Mouse (Mus musculus) heart, embryonic 15.5 days (tissue): Measurements from ENCODE around the gene Whamm. TPM values are rescaled to one million over a fixed set of nuclear protein-coding genes. Genes with fewer than 3 reads are reported as not detected.

Experiments used
- ATAC-seq: fragments of 200-750 bp; cut with Nextera tagmentation; replicated peaks from 2 replicates; pipeline ENCODE4 v1.8.0; 2017; ENCODE audit warnings: low read depth, moderate TSS enrichment; ENCODE audit not compliant: insufficient number of reproducible peaks, insufficient read depth, low FRiP score
- H3K27ac ChIP-seq: fragments of 300-500 bp; sonication (generic); 2 replicates; pipeline ENCODE4 v1.5.1; 2015; ENCODE audit warnings: mild to moderate bottlenecking, inconsistent platforms
- H3K27me3 ChIP-seq: fragments of 300-500 bp; sonication (generic); 2 replicates; pipeline ENCODE4 v1.6.1; 2015; ENCODE audit warnings: inconsistent platforms
- H3K36me3 ChIP-seq: fragments of 300-500 bp; sonication (generic); 2 replicates; pipeline ENCODE4 v1.6.1; 2015; ENCODE audit warnings: mild to moderate bottlenecking, inconsistent platforms
- H3K4me1 ChIP-seq: fragments of 300-500 bp; sonication (generic); replicated peaks from 2 replicates; pipeline ENCODE4 v1.6.1; 2015; ENCODE audit warnings: inconsistent platforms
- H3K4me2 ChIP-seq: fragments of 300-500 bp; sonication (generic); 2 replicates; pipeline ENCODE4 v1.6.1; 2015; ENCODE audit warnings: inconsistent platforms, mild to moderate bottlenecking, moderate library complexity
- H3K4me3 ChIP-seq: fragments of 300-500 bp; sonication (generic); 2 replicates; pipeline ENCODE4 v1.5.1; 2015; ENCODE audit warnings: mild to moderate bottlenecking, inconsistent platforms
- H3K9ac ChIP-seq: fragments of 300-500 bp; sonication (generic); 2 replicates; pipeline ENCODE4 v1.6.1; 2015; ENCODE audit warnings: mild to moderate bottlenecking, inconsistent platforms
- H3K9me3 ChIP-seq: fragments of 300-500 bp; sonication (generic); replicated peaks from 2 replicates; pipeline ENCODE4 v1.6.1; 2016; ENCODE audit warnings: inconsistent platforms
- WGBS: fragments of 180-500 bp; shearing (Covaris S2); methylation state at CpG from one replicate; pipeline ENCODE4 v1.1.7; 2015; ENCODE audit warnings: mixed read lengths; 5-methylcytosine and 5-hydroxymethylcytosine counted together
- polyA plus RNA-seq: library from polyadenylated mRNA; unstranded; fragments of >200 nt; fragmentation: Nextera tagmentation; extraction: Ambion mirVana; gene quantifications from 2 replicates; pipeline ENCODE4 v1.2.1, GENCODE M21; 2015

Gene Whamm
- polyA plus RNA-seq, 1 experiment from 2014 or later: 4.9 TPM

GRCm38 (mm10) chr7:81548864-81549263 is 22.2 kb upstream of the Whamm start:
- H3K27ac ChIP-seq: no peak overlapping the region

DNA sequence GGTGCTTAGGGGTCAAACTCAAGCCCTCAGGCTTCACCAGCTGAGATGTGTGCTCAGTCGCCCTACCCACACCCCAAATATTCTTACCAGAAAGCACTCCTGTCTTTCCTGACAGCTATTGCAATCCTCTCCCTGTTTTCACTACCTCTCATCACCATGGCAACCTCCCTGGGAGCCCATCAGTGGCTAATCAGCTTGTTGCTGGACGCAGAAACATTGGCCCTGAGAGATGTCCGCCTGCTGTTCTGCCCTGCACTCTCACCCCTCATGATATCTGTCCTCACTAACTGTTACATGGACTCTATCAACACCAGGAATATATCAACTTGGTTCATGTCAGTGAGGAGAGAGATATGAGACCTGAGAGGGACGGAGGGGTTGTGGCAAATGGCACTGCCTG is 17.5 kb upstream of the Whamm start:
- Histone ChIP-seq H3K4me1 (0 out of 2 replicates have a peak, but pooled peaks cover 9% of the 10 kb centered on the region), H3K4me3 (no peak overlapping the region), H3K9ac (no peak overlapping the region), H3K9me3 (no peaks in the 10 kb centered on the region), H3K4me2 (no peak overlapping the region), H3K27ac (no peak overlapping the region), H3K36me3 (peaks cover 46% of the 10 kb centered on the region), H3K27me3 (no peaks in the 10 kb centered on the region)
- no peak for ATAC-seq
- WGBS: 36% methylated on average over 4 of the region's 4 CpGs

More at GRCm38 (mm10) chr7:81548864-81549263, 22.2 kb upstream of the Whamm start:
- Histone ChIP-seq H3K9ac (no peak overlapping the region), H3K9me3 (no peaks in the 10 kb centered on the region), H3K4me1 (no peaks in the 10 kb centered on the region), H3K4me3 (no peak overlapping the region), H3K36me3 (peaks cover 77% of the 10 kb centered on the region), H3K4me2 (no peak overlapping the region), H3K27me3 (no peaks in the 10 kb centered on the region)
- 63% methylated on average over 11 of the region's 11 CpGs for WGBS
- ATAC-seq: no peak

DNA sequence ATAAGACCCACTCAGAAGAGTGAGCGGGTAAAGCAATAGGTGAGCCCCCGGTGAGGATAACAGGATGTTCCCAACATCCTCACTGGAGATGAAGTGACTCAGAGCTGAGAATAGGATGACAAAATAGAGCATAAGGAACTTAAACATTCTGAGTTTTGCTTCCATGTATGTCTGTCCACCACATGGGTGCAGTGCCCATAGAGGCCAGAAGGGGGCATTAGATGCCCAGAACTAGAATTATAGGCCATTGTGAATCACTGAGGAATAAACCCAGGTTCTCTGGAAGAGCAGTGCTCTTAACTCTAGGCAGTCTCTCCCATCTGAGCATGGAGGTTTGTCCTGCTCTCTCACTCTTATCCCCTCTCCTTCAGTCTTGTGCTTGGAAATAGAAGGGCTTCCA is 16.7 kb upstream of the Whamm start:
- no peak for ATAC-seq
- 84% methylated on average over 2 of the region's 2 CpGs for WGBS

DNA sequence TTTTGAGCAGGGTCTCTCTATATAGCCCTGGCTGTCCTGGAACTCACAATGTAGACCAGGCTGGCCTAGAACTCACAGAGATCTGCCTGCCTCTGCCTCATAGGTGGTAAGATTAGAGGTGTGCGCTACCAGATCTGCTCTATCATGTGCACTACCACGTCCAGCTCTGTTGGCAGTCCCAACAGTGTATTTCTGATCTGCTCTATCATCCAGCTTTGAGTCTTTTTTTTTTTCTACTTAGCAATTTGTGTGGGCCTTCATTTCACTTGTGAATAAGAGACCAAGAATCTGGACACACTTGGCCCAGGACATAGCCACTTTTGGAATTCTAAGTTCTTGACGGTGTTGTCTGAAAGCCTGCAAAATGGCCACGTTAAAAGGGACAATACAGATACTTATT is 14.2 kb upstream of the Whamm start:
- no peak overlapping the region for H3K9ac ChIP-seq
- peaks cover 19% of the 10 kb centered on the region for H3K36me3 ChIP-seq
- H3K27ac ChIP-seq: peak overlapping the region; percentile 39; the same call in 1 of the 2 replicates
- no peaks in the 10 kb centered on the region for H3K9me3 ChIP-seq
- ATAC-seq: no peak
- no peak overlapping the region for H3K4me2 ChIP-seq
- no peaks in the 10 kb centered on the region for H3K27me3 ChIP-seq
- H3K4me1 ChIP-seq: peaks cover 28% of the 10 kb centered on the region
- WGBS: 74% methylated on average over 4 of the region's 4 CpGs
- no peak overlapping the region for H3K4me3 ChIP-seq

More for the DNA sequence above, 16.7 kb upstream of the Whamm start:
- Histone ChIP-seq H3K27ac (no peak overlapping the region), H3K9ac (no peak overlapping the region), H3K4me1 (0 out of 2 replicates have a peak, but pooled peaks cover 9% of the 10 kb centered on the region), H3K27me3 (no peaks in the 10 kb centered on the region), H3K4me2 (no peak overlapping the region), H3K36me3 (peaks cover 38% of the 10 kb centered on the region), H3K9me3 (no peaks in the 10 kb centered on the region), H3K4me3 (no peak overlapping the region)

DNA sequence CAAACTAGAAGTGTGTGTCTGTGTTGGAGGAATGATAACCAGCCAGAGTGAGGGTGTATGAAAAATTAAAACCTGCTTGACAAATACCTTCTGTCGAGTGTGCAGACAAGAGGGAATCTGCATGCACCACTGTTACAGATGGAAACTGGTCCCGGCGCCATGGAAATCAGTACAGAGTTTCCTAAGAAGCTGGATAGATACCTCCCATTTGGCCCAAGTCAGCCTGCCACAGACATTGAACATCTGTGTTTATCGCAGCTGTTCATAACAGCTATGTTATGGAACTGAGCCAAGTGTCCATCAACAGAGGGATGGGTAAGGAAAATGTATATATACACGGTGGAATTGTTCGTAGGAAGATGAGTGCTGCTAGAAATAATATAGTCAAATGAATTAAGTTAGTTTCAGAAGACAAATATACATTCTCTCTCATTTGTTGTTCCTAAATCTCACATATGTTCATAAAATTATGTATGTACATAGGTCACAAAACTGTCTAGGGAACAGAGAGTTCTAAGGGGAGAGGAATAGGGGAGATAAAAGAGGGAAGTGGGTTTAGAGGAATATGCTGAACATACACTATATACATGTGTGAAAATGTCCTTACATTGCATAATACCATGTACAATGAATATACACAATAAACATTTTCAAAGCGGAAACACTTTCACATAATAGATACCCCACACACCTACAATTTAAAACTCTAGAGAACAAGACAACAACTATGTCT is 13.6 kb upstream of the Whamm start:
- ATAC-seq: no peak
- peaks cover 13% of the 10 kb centered on the region for H3K36me3 ChIP-seq
- H3K4me3 ChIP-seq: no peak overlapping the region
- peaks cover 28% of the 10 kb centered on the region for H3K4me1 ChIP-seq
- 46% methylated on average over 7 of the region's 7 CpGs for WGBS
- H3K27me3 ChIP-seq: no peaks in the 10 kb centered on the region
- no peak overlapping the region for H3K27ac ChIP-seq
- no peak overlapping the region for H3K9ac ChIP-seq
- no peaks in the 10 kb centered on the region for H3K9me3 ChIP-seq
- no peak overlapping the region for H3K4me2 ChIP-seq

- no peaks in the 10 kb centered on the region for H3K9me3 ChIP-seq
- WGBS: 58% methylated on average over 4 of the region's 4 CpGs
- peaks cover 8% of the 10 kb centered on the region for H3K36me3 ChIP-seq
- H3K9ac ChIP-seq: no peak overlapping the region
- no peaks in the 10 kb centered on the region for H3K27me3 ChIP-seq
- H3K27ac ChIP-seq: no peak overlapping the region
- H3K4me2 ChIP-seq: no peak overlapping the region
- ATAC-seq: no peak
- peaks cover 28% of the 10 kb centered on the region for H3K4me1 ChIP-seq
- H3K4me3 ChIP-seq: no peak overlapping the region
Measured at GRCm38 (mm10) chr7:81557985-81558360, 13.1 kb upstream of the Whamm start.

DNA sequence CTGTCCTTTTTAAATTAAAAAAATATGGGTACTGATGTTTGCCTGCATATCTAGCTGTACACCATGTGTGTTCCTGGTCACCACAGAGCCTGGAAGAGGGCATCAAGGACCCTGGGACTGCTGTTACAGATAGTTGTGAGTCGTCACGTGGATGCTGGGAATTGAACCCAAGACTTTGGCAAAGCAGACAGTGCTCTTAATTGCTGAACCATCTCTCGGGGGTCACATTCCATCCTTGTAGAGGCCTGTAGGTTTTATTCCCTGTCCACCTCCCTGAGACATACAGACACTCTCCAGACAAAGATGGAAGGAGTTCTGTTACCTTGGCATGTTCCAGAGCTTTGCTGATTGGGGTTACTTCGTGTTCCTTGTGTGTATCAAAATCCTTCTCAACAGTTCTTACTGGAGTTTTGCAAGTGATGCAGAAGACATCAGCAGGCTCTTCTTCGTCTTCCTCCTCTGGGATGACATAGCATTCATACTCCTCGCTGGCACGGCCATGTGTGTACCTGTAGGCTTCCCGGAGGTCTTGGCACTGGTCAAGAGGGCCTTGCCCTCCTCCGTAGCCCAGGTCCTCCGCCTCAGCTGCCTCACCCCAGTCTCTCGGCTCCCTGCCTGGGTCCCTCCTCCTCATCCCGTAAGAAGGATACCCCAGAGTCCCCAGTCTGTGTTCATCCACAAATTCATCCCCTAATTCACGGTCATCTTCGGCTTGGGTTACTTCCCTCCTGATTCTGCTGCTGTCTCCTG is 11.7 kb upstream of the Whamm start:
- 82% methylated on average over 14 of the region's 14 CpGs for WGBS

DNA sequence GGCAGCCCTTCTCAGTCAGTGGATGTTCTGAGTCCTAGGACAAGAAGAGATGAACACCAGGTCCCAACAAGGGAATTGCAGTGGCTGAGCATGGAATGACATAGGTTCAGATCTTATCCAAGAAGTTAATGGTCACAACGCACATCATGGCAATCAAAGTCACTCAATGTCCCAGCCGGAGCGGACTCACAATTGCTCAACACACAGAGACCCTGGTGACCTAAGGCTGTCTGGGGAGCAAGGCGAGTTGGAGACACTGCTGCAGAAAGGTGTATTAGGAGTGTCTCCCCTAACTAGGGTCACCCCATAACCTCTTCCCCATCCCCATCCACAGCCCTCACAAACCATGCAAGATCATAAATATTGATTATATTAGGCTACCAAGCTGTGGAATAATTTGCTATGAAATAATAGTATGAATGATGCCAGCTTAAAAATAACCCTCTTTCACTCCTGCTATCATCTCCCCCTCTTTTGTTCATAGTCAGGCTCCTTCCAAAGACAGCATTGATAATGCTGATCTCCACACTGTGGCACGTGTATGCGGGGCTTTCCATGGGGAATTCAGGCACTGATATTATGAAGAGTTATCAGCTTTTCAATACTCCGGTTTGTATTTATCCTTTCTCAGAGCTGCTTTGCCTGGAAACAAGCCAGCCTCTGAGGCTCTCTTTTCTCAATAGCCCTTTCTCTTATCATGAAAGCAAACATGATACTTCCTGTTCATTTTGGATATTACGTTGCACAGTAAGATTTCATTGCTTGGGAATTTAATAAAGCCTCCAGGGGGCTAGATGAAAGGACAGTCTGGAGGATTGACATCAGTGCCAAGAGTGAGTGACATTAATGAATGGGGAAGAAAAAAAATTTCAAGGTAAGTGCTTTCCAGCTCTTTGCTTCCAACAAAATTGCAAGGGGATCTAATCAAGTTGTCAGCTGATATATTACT is 10.7 kb upstream of the Whamm start:
- no peak overlapping the region for H3K4me2 ChIP-seq
- peaks cover 3% of the 10 kb centered on the region; the same call in 1 of the 2 replicates for H3K36me3 ChIP-seq
- WGBS: 43% methylated on average over 8 of the region's 8 CpGs
- no peak; the same call in 1 of the 2 replicates for ATAC-seq
- H3K9me3 ChIP-seq: no peaks in the 10 kb centered on the region
- 0 out of 2 replicates have a peak overlapping the region, but pooled peaks have one; percentile 9 for H3K27ac ChIP-seq
- peaks cover 44% of the 10 kb centered on the region for H3K4me1 ChIP-seq
- H3K27me3 ChIP-seq: no peaks in the 10 kb centered on the region
- H3K4me3 ChIP-seq: no peak overlapping the region
- H3K9ac ChIP-seq: no peak overlapping the region

More for the DNA sequence above, 11.7 kb upstream of the Whamm start:
- H3K4me3 ChIP-seq: no peak overlapping the region
- ATAC-seq: no peak
- peaks cover 3% of the 10 kb centered on the region; the same call in 1 of the 2 replicates for H3K36me3 ChIP-seq
- H3K27me3 ChIP-seq: no peaks in the 10 kb centered on the region
- H3K9ac ChIP-seq: no peak overlapping the region
- H3K4me1 ChIP-seq: peaks cover 41% of the 10 kb centered on the region
- H3K27ac ChIP-seq: no peak overlapping the region
- H3K9me3 ChIP-seq: no peaks in the 10 kb centered on the region
- H3K4me2 ChIP-seq: no peak overlapping the region

GRCm38 (mm10) chr7:81561211-81561610 is 9.9 kb upstream of the Whamm start:
- Histone ChIP-seq H3K9ac (no peak overlapping the region), H3K27ac (no peak overlapping the region), H3K27me3 (no peaks in the 10 kb centered on the region), H3K9me3 (no peaks in the 10 kb centered on the region), H3K36me3 (peaks cover 3% of the 10 kb centered on the region; the same call in 1 of the 2 replicates), H3K4me3 (no peak overlapping the region), H3K4me2 (no peak overlapping the region), H3K4me1 (peaks cover 44% of the 10 kb centered on the region)
- 64% methylated on average over 5 of the region's 5 CpGs for WGBS
- no peak for ATAC-seq

DNA sequence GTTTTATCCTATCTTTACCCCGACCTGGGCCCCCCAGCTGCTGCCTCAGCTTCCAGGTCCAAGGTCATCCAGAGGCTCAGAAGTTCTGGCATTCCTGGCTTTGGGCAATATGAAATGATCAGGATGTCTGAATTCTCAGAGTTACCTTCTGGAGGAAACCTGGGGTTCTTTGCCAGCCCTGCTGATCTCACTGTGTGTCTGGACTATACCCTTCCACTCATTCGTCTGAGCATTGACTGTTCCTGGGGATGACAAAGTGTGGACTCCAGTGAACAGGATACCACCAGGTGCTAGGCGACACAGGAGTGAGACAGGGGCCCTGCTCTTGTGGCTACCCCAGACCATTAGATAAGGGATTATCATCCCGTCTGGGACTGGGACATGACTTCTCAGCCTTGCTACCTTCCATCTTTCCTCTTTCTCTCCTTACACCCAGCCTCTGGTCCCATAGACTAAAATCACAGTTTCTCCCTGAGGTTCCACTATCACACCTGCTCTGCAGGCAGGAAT is 7.5 kb upstream of the Whamm start:
- Histone ChIP-seq H3K4me1 (peaks cover 45% of the 10 kb centered on the region), H3K9me3 (no peaks in the 10 kb centered on the region), H3K4me2 (peak overlapping the region; percentile 68), H3K27ac (peak overlapping the region; percentile 40), H3K36me3 (no peaks in the 10 kb centered on the region; the same call in 1 of the 2 replicates), H3K4me3 (peak overlapping the region; percentile 13; the same call in 1 of the 2 replicates), H3K27me3 (no peaks in the 10 kb centered on the region), H3K9ac (no peak overlapping the region)
- WGBS: 41% methylated on average over 4 of the region's 4 CpGs
- no peak for ATAC-seq
